Mouse (Mus musculus): ENCODE measurements around the gene Slc25a18.

DNA sequence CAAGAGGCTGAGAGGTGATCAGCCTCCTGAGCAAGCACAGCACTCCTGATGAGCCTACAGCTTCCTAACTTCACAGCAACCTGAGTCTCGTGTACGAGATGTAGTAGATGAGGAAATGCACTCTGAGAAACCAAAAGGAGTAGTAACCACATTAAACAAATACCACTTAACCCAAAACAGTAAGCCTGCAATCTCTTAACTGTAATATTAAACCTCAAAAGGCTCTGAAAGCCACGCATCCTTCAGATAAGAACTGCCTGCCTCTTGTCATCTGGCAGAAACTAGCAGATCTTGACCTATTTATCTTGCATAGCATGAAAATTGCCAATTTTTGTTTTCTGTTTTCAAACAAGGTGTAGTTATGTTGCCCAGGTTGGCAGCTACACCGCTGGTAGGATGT, 25.5 kb downstream of the Slc25a18 start:
- TF ChIP-seq POLR2A (IDR thresholded peaks at IDR 0.05; ENCODE audit: extremely low read depth, insufficient read depth, low read length) (no peak), CTCF (IDR thresholded peaks at IDR 0.05; ENCODE audit: extremely low read depth, insufficient read depth, low read length) (no peak)
